Mouse (Mus musculus) stomach, embryonic 16.5 days (tissue): ENCODE data around the gene Cd302. TPM values are rescaled to one million over a fixed set of nuclear protein-coding genes. Genes with fewer than 3 reads are reported as not detected.

Source experiments
- ATAC-seq: fragments of 200-750 bp; cut with Nextera tagmentation; 2 replicates; pipeline ENCODE4 v1.8.0; 2017; ENCODE audit warnings: moderate number of reproducible peaks, moderate TSS enrichment; ENCODE audit not compliant: insufficient read depth, low FRiP score
- H3K27ac ChIP-seq: fragments of 300-500 bp; sonication (generic); 2 replicates; pipeline ENCODE4 v1.5.1; 2014; ENCODE audit warnings: low read length
- H3K27me3 ChIP-seq: fragments of 300-500 bp; sonication (generic); 2 replicates; pipeline ENCODE4 v1.6.1; 2014; ENCODE audit warnings: low read length, control low read depth, mixed read lengths; ENCODE audit not compliant: control insufficient read depth, insufficient read depth
- H3K36me3 ChIP-seq: fragments of 300-500 bp; sonication (generic); 2 replicates; pipeline ENCODE4 v1.6.1; 2014; ENCODE audit warnings: low read length; ENCODE audit not compliant: control insufficient read depth, insufficient read depth
- H3K4me1 ChIP-seq: fragments of 300-500 bp; sonication (generic); 2 replicates; pipeline ENCODE4 v1.6.1; 2014; ENCODE audit warnings: low read length, control low read depth, mixed read lengths; ENCODE audit not compliant: control insufficient read depth, insufficient read depth
- H3K4me2 ChIP-seq: fragments of 300-500 bp; sonication (generic); 2 replicates; pipeline ENCODE4 v1.6.1; 2014; ENCODE audit warnings: low read depth, low read length, mixed read lengths
- H3K4me3 ChIP-seq: fragments of 300-500 bp; sonication (generic); replicated peaks from 2 replicates; pipeline ENCODE4 v1.5.1; 2014; ENCODE audit warnings: mild to moderate bottlenecking, low read length
- H3K9ac ChIP-seq: fragments of 300-500 bp; sonication (generic); 2 replicates; pipeline ENCODE4 v1.6.1; 2014; ENCODE audit warnings: low read length
- H3K9me3 ChIP-seq: fragments of 300-500 bp; sonication (generic); replicated peaks from 2 replicates; pipeline ENCODE4 v1.6.1; 2016; ENCODE audit warnings: low read length, control low read depth; ENCODE audit not compliant: control insufficient read depth
- WGBS: fragments of 180-500 bp; shearing (Covaris S2); extraction: QIAGEN DNeasy Blood & Tissue Kit; methylation state at CpG from one replicate; pipeline ENCODE4 v1.1.7; 2014; 5-methylcytosine and 5-hydroxymethylcytosine counted together
- polyA plus RNA-seq: library from polyadenylated mRNA; unstranded; fragments of >200 nt; fragmentation: Nextera tagmentation; extraction: Ambion mirVana; gene quantifications from 2 replicates; pipeline ENCODE4 v1.2.1, GENCODE M21; 2015

Cd302 gene
- polyA plus RNA-seq, 1 experiment from 2014 or later, result 39.5 TPM

DNA sequence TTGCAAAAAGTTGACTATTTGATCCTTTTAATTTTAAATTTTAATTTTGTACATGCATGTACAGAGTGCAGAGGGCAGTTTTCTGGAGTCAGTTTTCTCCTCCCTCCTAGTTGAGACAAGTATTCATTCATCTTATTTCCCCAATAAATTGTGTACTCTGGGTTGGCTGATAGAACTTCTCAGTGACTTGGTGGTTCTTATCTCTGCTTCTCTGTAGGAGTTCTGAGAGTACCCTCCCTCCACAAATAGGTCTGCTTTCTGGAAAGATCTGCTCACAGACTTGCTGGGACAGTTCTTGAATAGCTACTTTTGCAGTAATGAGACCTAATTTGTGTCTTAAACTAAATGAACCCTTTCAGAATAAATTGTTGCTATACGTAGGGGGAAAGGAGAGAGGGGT, 55.8 kb downstream of the Cd302 start:
- Histone ChIP-seq H3K9me3 (no peaks in the 10 kb centered on the region), H3K27ac (no peak overlapping the region), H3K36me3 (0 out of 2 replicates have a peak, but pooled peaks cover 3% of the 10 kb centered on the region), H3K4me3 (no peak overlapping the region), H3K27me3 (no peaks in the 10 kb centered on the region), H3K4me1 (no peaks in the 10 kb centered on the region), H3K9ac (no peak overlapping the region), H3K4me2 (no peak overlapping the region)
- no peak for ATAC-seq
- 82% methylated on average over 1 of the region's 1 CpGs for WGBS

DNA sequence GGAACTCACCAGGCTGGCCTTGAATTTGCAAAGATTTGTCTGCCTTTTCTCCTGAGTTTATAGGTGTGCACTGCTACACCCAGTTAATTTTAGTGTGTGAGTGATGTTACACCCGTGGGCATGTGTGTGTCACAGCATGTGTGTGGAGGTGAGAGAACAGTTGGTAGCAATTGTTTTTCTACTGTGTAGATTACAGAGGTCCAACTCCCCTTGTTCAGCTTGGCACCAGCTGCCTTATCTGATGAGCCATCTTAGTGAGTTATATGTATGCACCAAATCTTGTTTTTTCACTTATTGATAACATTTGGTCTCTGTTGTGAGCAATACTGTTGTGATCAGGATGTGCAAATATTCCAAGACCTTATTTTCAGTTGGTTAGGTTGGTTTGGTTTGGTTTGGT, 60.8 kb downstream of the Cd302 start:
- no peak for ATAC-seq
- Histone ChIP-seq H3K27ac (no peak overlapping the region), H3K27me3 (no peaks in the 10 kb centered on the region), H3K9me3 (no peaks in the 10 kb centered on the region), H3K4me2 (no peak overlapping the region), H3K4me1 (peaks cover 7% of the 10 kb centered on the region), H3K4me3 (no peak overlapping the region), H3K36me3 (no peaks in the 10 kb centered on the region), H3K9ac (no peak overlapping the region)
- WGBS, result 80% methylated on average over 1 of the region's 1 CpGs

DNA sequence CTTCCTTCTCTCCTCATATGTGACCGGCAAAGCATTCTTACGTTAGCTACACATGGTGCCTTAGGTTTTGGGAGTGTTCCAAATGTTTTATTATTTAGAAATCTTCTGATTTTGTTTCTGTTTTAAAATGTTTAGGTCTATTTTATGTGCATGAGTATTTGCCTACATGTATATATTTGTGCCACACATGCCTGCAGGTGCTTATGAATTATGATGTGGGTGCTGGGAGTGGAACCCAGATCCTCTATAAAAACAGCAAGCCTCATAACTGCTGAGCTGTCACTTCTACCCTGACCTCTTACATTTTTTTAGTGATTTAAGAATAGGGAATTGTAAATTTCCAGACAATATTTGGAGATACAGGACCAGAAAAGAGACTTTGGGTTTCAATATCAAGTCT, 62.3 kb downstream of the Cd302 start:
- no peak overlapping the region for H3K4me2 ChIP-seq
- H3K9ac ChIP-seq, result no peak overlapping the region
- ATAC-seq, result no peak
- H3K27me3 ChIP-seq, result no peaks in the 10 kb centered on the region
- no peak overlapping the region for H3K4me3 ChIP-seq
- H3K9me3 ChIP-seq, result no peaks in the 10 kb centered on the region
- 81% methylated on average over 2 of the region's 2 CpGs for WGBS
- peaks cover 12% of the 10 kb centered on the region for H3K4me1 ChIP-seq
- no peak overlapping the region for H3K27ac ChIP-seq
- H3K36me3 ChIP-seq, result no peaks in the 10 kb centered on the region

- 58% methylated on average over 6 of the region's 6 CpGs for WGBS
- no peaks in the 10 kb centered on the region for H3K9me3 ChIP-seq
- peaks cover 16% of the 10 kb centered on the region for H3K4me1 ChIP-seq
- H3K4me2 ChIP-seq, result no peak overlapping the region
- H3K36me3 ChIP-seq, result no peaks in the 10 kb centered on the region
- no peak overlapping the region for H3K9ac ChIP-seq
- H3K4me3 ChIP-seq, result no peak overlapping the region
- ATAC-seq, result no peak
- no peaks in the 10 kb centered on the region for H3K27me3 ChIP-seq
- no peak overlapping the region for H3K27ac ChIP-seq
Observed at GRCm38 (mm10) chr2:60221236-60221635, 63.1 kb downstream of the Cd302 start.

GRCm38 (mm10) chr2:60217620-60218019, 66.7 kb downstream of the Cd302 start:
- Histone ChIP-seq H3K9ac (no peak overlapping the region), H3K4me2 (no peak overlapping the region), H3K27me3 (no peaks in the 10 kb centered on the region), H3K36me3 (no peaks in the 10 kb centered on the region), H3K4me3 (no peak overlapping the region), H3K9me3 (no peaks in the 10 kb centered on the region), H3K27ac (no peak overlapping the region), H3K4me1 (peaks cover 31% of the 10 kb centered on the region)
- ATAC-seq, result no peak
- 73% methylated on average over 6 of the region's 6 CpGs for WGBS

DNA sequence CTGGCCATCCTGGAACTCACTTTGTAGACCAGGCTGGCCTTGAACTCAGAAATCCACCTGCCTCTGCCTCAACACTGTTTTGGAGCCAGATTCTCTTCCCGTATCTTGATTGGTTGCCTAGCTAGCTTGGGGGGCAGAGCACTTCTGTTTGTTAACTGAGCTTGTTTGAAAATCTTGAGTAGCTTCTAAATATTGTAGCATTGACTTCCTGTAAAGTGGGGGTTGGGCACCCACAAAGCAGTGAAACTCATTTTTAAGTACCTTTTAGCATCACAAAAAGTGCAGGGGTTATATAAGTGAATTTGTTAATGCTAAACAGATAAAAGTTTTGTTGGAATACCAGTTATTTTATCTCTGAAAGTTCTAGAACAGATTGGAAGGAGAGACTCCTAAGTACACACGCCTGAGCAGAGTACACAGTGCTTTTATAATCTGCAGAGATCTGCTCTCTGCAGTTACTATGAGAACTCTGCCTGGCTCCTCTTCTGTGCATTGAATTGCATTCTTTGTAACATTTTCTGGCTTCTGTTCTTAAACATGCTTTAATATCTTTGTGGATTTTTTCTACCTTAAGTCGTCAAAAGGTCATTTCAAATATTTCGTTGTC, 67.6 kb downstream of the Cd302 start:
- ATAC-seq, result no peak
- Histone ChIP-seq H3K4me2 (no peak overlapping the region), H3K4me1 (peaks cover 36% of the 10 kb centered on the region), H3K9me3 (no peaks in the 10 kb centered on the region), H3K9ac (no peak overlapping the region), H3K4me3 (no peak overlapping the region), H3K27ac (no peak overlapping the region), H3K27me3 (no peaks in the 10 kb centered on the region), H3K36me3 (0 out of 2 replicates have a peak, but pooled peaks cover 3% of the 10 kb centered on the region)
- WGBS, result 60% methylated on average over 4 of the region's 4 CpGs

- Histone ChIP-seq H3K9ac (no peak overlapping the region), H3K4me1 (peaks cover 40% of the 10 kb centered on the region), H3K4me3 (no peak overlapping the region), H3K27ac (no peak overlapping the region), H3K27me3 (no peaks in the 10 kb centered on the region), H3K36me3 (0 out of 2 replicates have a peak, but pooled peaks cover 3% of the 10 kb centered on the region), H3K9me3 (no peaks in the 10 kb centered on the region), H3K4me2 (no peak overlapping the region)
- ATAC-seq, result no peak
- 92% methylated on average over 2 of the region's 2 CpGs for WGBS
Observed at GRCm38 (mm10) chr2:60214683-60215082, 69.6 kb downstream of the Cd302 start.

DNA sequence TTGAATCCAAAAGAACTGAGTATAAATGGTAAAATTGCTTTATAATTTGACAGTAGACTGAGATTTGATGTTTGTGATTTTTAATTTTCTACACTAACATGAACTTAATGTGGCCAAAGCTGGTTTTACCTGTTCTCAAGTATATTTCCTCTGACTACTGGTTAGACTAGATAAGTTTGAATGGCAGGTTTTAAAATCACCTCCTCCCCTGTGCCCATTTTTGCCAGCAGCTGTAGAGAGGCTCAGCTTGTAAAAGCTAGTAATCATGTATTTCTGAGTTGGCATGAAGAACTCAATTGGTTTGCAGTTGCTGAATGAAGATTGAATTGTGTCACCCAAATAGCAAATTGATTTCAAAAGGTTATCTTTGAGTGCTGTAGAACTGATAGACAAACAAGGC, 71.8 kb downstream of the Cd302 start:
- H3K36me3 ChIP-seq, result 0 out of 2 replicates have a peak, but pooled peaks cover 3% of the 10 kb centered on the region
- H3K27me3 ChIP-seq, result no peaks in the 10 kb centered on the region
- H3K4me2 ChIP-seq, result peak overlapping the region; percentile 94; the same call in 1 of the 2 replicates
- H3K4me3 ChIP-seq, result no peak overlapping the region
- no peak for ATAC-seq
- no peaks in the 10 kb centered on the region for H3K9me3 ChIP-seq
- no peak overlapping the region for H3K9ac ChIP-seq
- peaks cover 45% of the 10 kb centered on the region for H3K4me1 ChIP-seq
- H3K27ac ChIP-seq, result no peak overlapping the region

DNA sequence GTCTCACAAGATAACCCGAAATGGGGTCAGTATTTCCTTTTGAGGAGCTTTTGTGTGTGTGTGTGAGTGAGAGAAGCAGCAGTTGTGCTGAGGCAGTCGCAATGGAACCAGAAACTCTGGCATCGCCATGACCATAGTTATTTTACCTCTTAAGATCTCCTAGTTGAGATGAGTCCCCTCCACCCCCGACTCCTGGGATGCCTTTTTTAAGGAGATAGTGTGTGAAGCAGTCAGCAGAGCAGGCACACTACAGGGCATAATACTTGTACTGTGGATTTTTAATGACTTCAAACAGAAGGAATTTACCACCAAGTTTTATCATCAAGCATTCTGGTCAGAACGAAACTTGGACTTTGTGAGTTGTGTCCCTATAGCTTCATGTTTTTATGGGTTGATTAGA, 73.5 kb downstream of the Cd302 start:
- H3K36me3 ChIP-seq, result 0 out of 2 replicates have a peak, but pooled peaks cover 3% of the 10 kb centered on the region
- peak overlapping the region; percentile 90 for H3K27ac ChIP-seq
- WGBS, result 11% methylated on average over 5 of the region's 5 CpGs
- H3K4me1 ChIP-seq, result peaks cover 32% of the 10 kb centered on the region
- H3K9ac ChIP-seq, result peak overlapping the region; percentile 99
- H3K4me2 ChIP-seq, result peak overlapping the region; percentile 94
- ATAC-seq, result no peak
- no peaks in the 10 kb centered on the region for H3K9me3 ChIP-seq
- peak overlapping the region; percentile 91 for H3K4me3 ChIP-seq
- H3K27me3 ChIP-seq, result no peaks in the 10 kb centered on the region
